Mouse (Mus musculus): Measurements from ENCODE around the gene Epo.

DNA sequence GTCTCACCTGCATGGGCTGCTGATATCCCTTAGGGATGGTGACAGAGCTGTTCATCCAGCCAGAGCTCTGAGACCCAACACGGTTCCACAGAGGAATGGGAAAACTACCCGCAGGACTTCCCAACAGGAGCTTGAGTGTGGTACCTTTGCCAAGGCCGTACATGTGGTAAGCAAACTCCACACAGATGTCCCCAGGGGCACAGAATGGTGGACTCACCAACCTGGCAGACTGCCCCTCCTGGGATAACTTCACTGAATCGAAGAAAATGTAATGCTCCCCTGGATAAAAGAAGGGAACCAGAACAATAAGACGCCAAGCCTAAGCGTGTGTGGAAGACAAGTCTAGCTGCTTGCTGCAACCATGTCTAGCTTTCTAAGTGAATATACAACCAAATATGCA, 66.1 kb downstream of the Epo start:
- TF ChIP-seq CTCF (IDR thresholded peaks at IDR 0.05; ENCODE audit: borderline replicate concordance, insufficient read depth, low read depth, low read length), result no peak
- no peak for TF ChIP-seq POLR2A (IDR thresholded peaks at IDR 0.05; ENCODE audit: borderline replicate concordance, insufficient read depth, low read length)

Measured in cerebellum, adult 2 months (tissue).